Mouse (Mus musculus) limb, embryonic 10.5 days (tissue): ENCODE results near the gene Mef2b. TPM values are rescaled to one million over a fixed set of nuclear protein-coding genes. Genes with fewer than 3 reads are reported as not detected.

Source experiments
- DNase-seq: peaks from one replicate; pipeline ENCODE4 v3.0.0-alpha.2; 2017; ENCODE audit warnings: low spot score
- H3K27ac ChIP-seq: fragments of 300-500 bp; sonication (generic); 2 replicates; pipeline ENCODE4 v1.5.1; 2016; ENCODE audit warnings: mild to moderate bottlenecking
- H3K27me3 ChIP-seq: fragments of 300-500 bp; sonication (generic); 2 replicates; pipeline ENCODE4 v1.6.1; 2016; ENCODE audit warnings: low read depth, mild to moderate bottlenecking; ENCODE audit not compliant: poor library complexity, severe bottlenecking
- H3K36me3 ChIP-seq: fragments of 300-500 bp; sonication (generic); 2 replicates; pipeline ENCODE4 v1.6.1; 2016; ENCODE audit warnings: mild to moderate bottlenecking, moderate library complexity
- H3K4me1 ChIP-seq: fragments of 300-500 bp; sonication (generic); 2 replicates; pipeline ENCODE4 v1.6.1; 2016
- H3K4me3 ChIP-seq: fragments of 300-500 bp; sonication (generic); 2 replicates; pipeline ENCODE4 v1.5.1; 2016; ENCODE audit warnings: mild to moderate bottlenecking, moderate library complexity
- H3K9me3 ChIP-seq: fragments of 300-500 bp; sonication (generic); replicated peaks from 2 replicates; pipeline ENCODE4 v1.6.1; 2016; ENCODE audit warnings: mild to moderate bottlenecking
- WGBS: fragments of 180-500 bp; shearing (Covaris S2); methylation state at CpG from one replicate; pipeline ENCODE4 v1.1.7; 2016; 5-methylcytosine and 5-hydroxymethylcytosine counted together
- microRNA-seq: library from miRNA; unstranded; fragments of <30 nt; microRNA quantifications from one replicate; pipeline ENCODE4, GENCODE M21; 2017
- polyA plus RNA-seq: library from polyadenylated mRNA; unstranded; fragments of >200 nt; fragmentation: Nextera tagmentation; extraction: Ambion mirVana; gene quantifications from 2 replicates; pipeline ENCODE4 v1.2.1, GENCODE M21; 2016

Mef2b gene
- polyA plus RNA-seq, 1 experiment from 2014 or later: 0.29 TPM

GRCm38 (mm10) chr8:70216566-70216965 is 77.1 kb downstream of the Mef2b start:
- DNase-seq: no peak
- no peaks in the 10 kb centered on the region for H3K27me3 ChIP-seq
- peaks cover 26% of the 10 kb centered on the region for H3K4me1 ChIP-seq
- H3K4me3 ChIP-seq: no peak overlapping the region
- 58% methylated on average over 1 of the region's 1 CpGs for WGBS
- no peaks in the 10 kb centered on the region for H3K9me3 ChIP-seq
- H3K36me3 ChIP-seq: no peaks in the 10 kb centered on the region
- no peak overlapping the region for H3K27ac ChIP-seq

Small RNAs within 50 kb of the gene (microRNA-seq; reads per million reads assigned to microRNA genes)
- not detected for gene Mir7066

Other genes with a start within 250 kb of the Mef2b start
- gene Tssk6, start 237.5 kb upstream of the Mef2b start, polyA plus RNA-seq: 5.0 and 5.9 TPM in 2 replicates
- gene Ndufa13, start 237.2 kb upstream of the Mef2b start, polyA plus RNA-seq: 165 and 166 TPM in 2 replicates
- 2.0 and 2.9 TPM in 2 replicates for gene Yjefn3, start 237.0 kb upstream of the Mef2b start, polyA plus RNA-seq
- gene Gatad2a, start 143.3 kb upstream of the Mef2b start, polyA plus RNA-seq: 58.9 and 69.2 TPM in 2 replicates
- gene Mau2, start 97.0 kb upstream of the Mef2b start, polyA plus RNA-seq: 59.5 and 66.7 TPM in 2 replicates
- gene Sugp1, start 96.9 kb upstream of the Mef2b start, polyA plus RNA-seq: 53.5 and 60.7 TPM in 2 replicates
- gene Tm6sf2, start 66.8 kb upstream of the Mef2b start, polyA plus RNA-seq: 0.59 and 0.73 TPM in 2 replicates
- 0.04 TPM in 1 of 2 replicates, not detected in the other for gene Hapln4, start 56.3 kb upstream of the Mef2b start, polyA plus RNA-seq
- 0.29 and 0.61 TPM in 2 replicates for gene Ncan, start 18.8 kb upstream of the Mef2b start, polyA plus RNA-seq
- 29.6 and 35.9 TPM in 2 replicates for gene Nr2c2ap, start 8.4 kb upstream of the Mef2b start, polyA plus RNA-seq
- 20.1 and 27.9 TPM in 2 replicates for gene Rfxank, start 557 bp upstream of the Mef2b start, polyA plus RNA-seq
- 45.3 and 49.8 TPM in 2 replicates for gene Borcs8, start 212 bp upstream of the Mef2b start, polyA plus RNA-seq
- 79.8 and 85.0 TPM in 2 replicates for gene Tmem161a, start 32.6 kb downstream of the Mef2b start, polyA plus RNA-seq
- 2.8 and 3.6 TPM in 2 replicates for gene Slc25a42, start 72.6 kb downstream of the Mef2b start, polyA plus RNA-seq
- gene Sugp2, start 94.5 kb downstream of the Mef2b start, polyA plus RNA-seq: 39.7 and 51.4 TPM in 2 replicates
- gene Armc6, start 94.8 kb downstream of the Mef2b start, polyA plus RNA-seq: 26.8 and 27.6 TPM in 2 replicates
- gene Homer3, start 143.1 kb downstream of the Mef2b start, polyA plus RNA-seq: 139 and 151 TPM in 2 replicates
- 58.9 and 59.4 TPM in 2 replicates for gene Ddx49, start 162.8 kb downstream of the Mef2b start, polyA plus RNA-seq
- 293 and 321 TPM in 2 replicates for gene Cope, start 162.8 kb downstream of the Mef2b start, polyA plus RNA-seq
- gene Cers1, start 176.1 kb downstream of the Mef2b start, polyA plus RNA-seq: 3.2 and 4.6 TPM in 2 replicates
- gene Gdf1, start 190.1 kb downstream of the Mef2b start, polyA plus RNA-seq: 7.9 and 13.8 TPM in 2 replicates
- gene Upf1, start 213.6 kb downstream of the Mef2b start, polyA plus RNA-seq: 25.6 and 26.7 TPM in 2 replicates
- 0.08 and 0.35 TPM in 2 replicates for gene Comp, start 233.8 kb downstream of the Mef2b start, polyA plus RNA-seq